Mouse (Mus musculus): Measurements from ENCODE around the gene Ppef1. TPM values are rescaled to one million over a fixed set of nuclear protein-coding genes. Genes with fewer than 3 reads are reported as not detected.

Ppef1 gene
- polyA plus RNA-seq, 1 experiment from 2014 or later: 0.06 TPM

- WGBS: 92% methylated on average over 7 of the region's 7 CpGs
- 0 out of 2 replicates have a peak, but pooled peaks cover 3% of the 10 kb centered on the region for H3K36me3 ChIP-seq
- no peak overlapping the region for H3K4me3 ChIP-seq (replicated peaks)
- no peak overlapping the region for H3K9ac ChIP-seq
- H3K27ac ChIP-seq: no peak overlapping the region
- H3K4me1 ChIP-seq: no peaks in the 10 kb centered on the region
- no peak for ATAC-seq (ENCODE audit: insufficient read depth, low FRiP score, low read depth)
- no peak overlapping the region for H3K4me2 ChIP-seq
- no peaks in the 10 kb centered on the region for H3K27me3 ChIP-seq (replicated peaks)
- no peaks in the 10 kb centered on the region for H3K9me3 ChIP-seq
Observed at GRCm38 (mm10) chrX:160590147-160590546, 145.4 kb downstream of the Ppef1 start.

- Histone ChIP-seq H3K4me3 (replicated peaks) (no peak overlapping the region), H3K9ac (no peak overlapping the region), H3K27me3 (replicated peaks) (no peaks in the 10 kb centered on the region), H3K27ac (no peak overlapping the region), H3K36me3 (0 out of 2 replicates have a peak, but pooled peaks cover 3% of the 10 kb centered on the region), H3K9me3 (no peaks in the 10 kb centered on the region), H3K4me1 (no peaks in the 10 kb centered on the region), H3K4me2 (no peak overlapping the region)
- WGBS: 85% methylated on average over 4 of the region's 4 CpGs
- ATAC-seq (ENCODE audit: insufficient read depth, low FRiP score, low read depth): no peak
Observed at GRCm38 (mm10) chrX:160588523-160588922, 147.0 kb downstream of the Ppef1 start.

GRCm38 (mm10) chrX:160585110-160585509 is 150.5 kb downstream of the Ppef1 start:
- Histone ChIP-seq H3K27ac (no peak overlapping the region), H3K4me1 (no peaks in the 10 kb centered on the region), H3K36me3 (no peaks in the 10 kb centered on the region), H3K4me2 (no peak overlapping the region), H3K4me3 (replicated peaks) (no peak overlapping the region), H3K9me3 (no peaks in the 10 kb centered on the region), H3K27me3 (replicated peaks) (no peaks in the 10 kb centered on the region), H3K9ac (no peak overlapping the region)
- 58% methylated on average over 1 of the region's 1 CpGs for WGBS
- ATAC-seq (ENCODE audit: insufficient read depth, low FRiP score, low read depth): no peak

- H3K27ac ChIP-seq: no peak overlapping the region
- no peaks in the 10 kb centered on the region for H3K27me3 ChIP-seq (replicated peaks)
- no peaks in the 10 kb centered on the region for H3K4me1 ChIP-seq
- H3K9me3 ChIP-seq: no peaks in the 10 kb centered on the region
- no peak overlapping the region for H3K4me3 ChIP-seq (replicated peaks)
- no peak overlapping the region for H3K9ac ChIP-seq
- ATAC-seq (ENCODE audit: insufficient read depth, low FRiP score, low read depth): no peak
- 75% methylated on average over 4 of the region's 4 CpGs for WGBS
- no peaks in the 10 kb centered on the region for H3K36me3 ChIP-seq
- no peak overlapping the region for H3K4me2 ChIP-seq
Observed at GRCm38 (mm10) chrX:160584148-160584838, 151.3 kb downstream of the Ppef1 start.

GRCm38 (mm10) chrX:160583589-160583988 is 152.0 kb downstream of the Ppef1 start:
- Histone ChIP-seq H3K4me2 (no peak overlapping the region), H3K27me3 (replicated peaks) (0 out of 2 replicates have a peak, but pooled peaks cover 2% of the 10 kb centered on the region), H3K4me1 (no peaks in the 10 kb centered on the region), H3K27ac (no peak overlapping the region), H3K9me3 (no peaks in the 10 kb centered on the region), H3K4me3 (replicated peaks) (no peak overlapping the region), H3K36me3 (no peaks in the 10 kb centered on the region), H3K9ac (no peak overlapping the region)
- ATAC-seq (ENCODE audit: insufficient read depth, low FRiP score, low read depth): no peak
- WGBS: 63% methylated on average over 5 of the region's 5 CpGs

Other genes with a start within 250 kb of the Ppef1 start
- gene Phka2, start 233.6 kb downstream of the Ppef1 start, polyA plus RNA-seq (2015; fragmentation: Nextera tagmentation; extraction: Ambion mirVana): 13.3 and 14.1 TPM in 2 replicates
- gene Rs1, start 32.2 kb upstream of the Ppef1 start, polyA plus RNA-seq (2015; fragmentation: Nextera tagmentation; extraction: Ambion mirVana): 0.03 TPM in 1 of 2 replicates, not detected in the other
- 0.59 TPM in 2 replicates for gene Gja6, start 171.3 kb upstream of the Ppef1 start, polyA plus RNA-seq (2015; fragmentation: Nextera tagmentation; extraction: Ambion mirVana)

Data from stomach, embryonic 15.5 days (tissue).